Mouse (Mus musculus) retina, postnatal 1 day (tissue): Measurements from ENCODE around the gene Pax9.

Experiments
- DNase-seq: peaks from one replicate; pipeline ENCODE4 v3.0.0-alpha.2; 2012

Gene Pax9

GRCm38 (mm10) chr12:56697785-56698184, 6.2 kb downstream of the Pax9 start:
- DNase-seq = no peak

DNA sequence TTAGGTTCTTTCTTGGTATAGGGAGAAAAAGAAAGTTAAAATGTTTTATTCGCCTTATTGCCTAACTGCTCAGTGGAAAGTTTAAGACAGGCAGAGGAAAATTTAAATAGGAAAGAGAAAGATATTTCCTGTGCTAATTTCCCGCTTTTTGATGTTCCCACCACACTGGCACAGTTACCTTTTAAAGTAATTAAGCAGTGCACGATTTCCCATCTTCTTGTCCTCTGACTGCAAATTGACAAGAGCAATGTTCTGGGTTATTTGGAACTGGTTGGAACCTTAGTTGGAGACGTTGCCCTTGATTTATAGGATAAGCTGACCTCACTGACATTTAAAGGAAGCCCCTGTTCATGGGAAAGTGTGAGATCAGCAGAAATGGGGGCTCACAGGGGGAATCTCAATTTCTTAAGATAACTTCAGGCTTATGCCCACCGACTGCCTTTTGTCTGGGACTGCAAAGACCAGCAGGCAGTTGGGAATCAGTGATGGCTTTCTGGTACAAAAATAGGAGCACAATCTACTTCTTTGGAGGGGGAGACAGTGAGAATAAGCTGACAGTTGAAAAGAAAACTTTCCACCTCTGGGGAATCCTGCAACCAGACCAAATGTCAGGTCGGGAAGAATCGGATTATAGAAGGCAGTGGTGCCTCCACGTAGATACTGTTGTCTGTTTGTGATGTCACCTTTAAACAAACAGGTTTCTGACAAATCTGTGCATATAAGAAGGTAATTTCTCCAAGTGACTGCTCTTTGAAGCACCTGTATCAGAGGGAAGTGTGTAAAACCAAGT, 6.8 kb downstream of the Pax9 start:
- DNase-seq = no peak

- DNase-seq = no peak
These were observed 7.8 kb downstream of the Pax9 start for GRCm38 (mm10) chr12:56699351-56699750.

GRCm38 (mm10) chr12:56699915-56700900, 8.6 kb downstream of the Pax9 start:
- DNase-seq = no peak

- no peak for DNase-seq
These were observed 9.4 kb downstream of the Pax9 start for GRCm38 (mm10) chr12:56701004-56701403.

DNA sequence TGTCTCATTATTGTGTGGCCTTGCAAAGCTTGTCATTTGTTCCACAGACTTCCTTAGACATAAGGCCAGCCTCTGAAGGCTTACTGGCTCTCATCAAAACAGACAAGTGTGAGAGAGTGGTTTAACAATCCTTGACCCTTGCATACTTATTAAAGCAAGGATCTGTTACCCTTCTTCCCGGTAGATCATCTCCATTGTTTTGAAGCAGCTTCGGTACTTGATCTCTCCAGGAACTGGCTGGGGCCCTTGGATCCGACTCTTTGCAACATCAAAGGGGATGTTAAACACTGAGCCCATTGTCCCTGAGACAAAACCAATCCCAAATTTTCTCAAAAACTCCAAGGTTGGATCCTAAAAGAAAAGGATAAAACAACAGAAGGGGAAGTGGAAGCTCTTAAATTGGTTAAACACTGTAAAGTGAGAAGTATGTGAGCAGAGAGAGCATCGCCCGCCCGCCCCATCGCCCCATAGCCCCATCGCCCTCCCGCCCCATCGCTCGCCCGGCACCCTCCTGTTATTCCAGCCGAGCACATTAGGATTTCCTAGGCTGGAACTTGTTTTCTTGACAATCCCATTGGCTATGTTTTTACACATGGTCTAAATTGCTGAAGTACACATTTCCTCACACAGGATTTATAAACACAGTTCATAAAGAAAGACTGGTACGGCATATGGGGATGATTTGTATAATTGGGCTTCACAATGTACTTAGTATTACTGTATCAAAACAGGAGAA, 26.6 kb downstream of the Pax9 start:
- DNase-seq = peak; percentile 21

- no peak for DNase-seq
These were observed 27.1 kb downstream of the Pax9 start for GRCm38 (mm10) chr12:56718707-56719051.

DNA sequence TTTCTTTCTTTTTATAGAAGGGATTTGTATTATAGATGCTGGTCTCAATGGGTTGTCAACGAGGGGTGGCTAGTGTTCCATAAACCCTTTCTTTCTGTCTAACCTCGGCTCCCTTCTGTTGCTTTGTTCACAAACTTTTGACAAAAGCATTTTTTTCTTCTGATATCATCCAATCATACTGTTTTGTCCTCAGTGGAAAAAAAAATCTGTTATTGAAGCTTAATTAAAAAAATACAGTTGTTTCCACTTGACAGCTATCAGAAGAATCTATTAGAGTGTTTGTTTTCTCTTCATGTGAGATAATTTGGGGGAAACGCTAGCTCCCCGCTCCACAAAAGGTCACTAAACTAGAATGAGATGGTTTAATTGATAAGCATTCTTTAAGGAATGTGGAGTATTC, 36.1 kb downstream of the Pax9 start:
- no peak for DNase-seq

DNA sequence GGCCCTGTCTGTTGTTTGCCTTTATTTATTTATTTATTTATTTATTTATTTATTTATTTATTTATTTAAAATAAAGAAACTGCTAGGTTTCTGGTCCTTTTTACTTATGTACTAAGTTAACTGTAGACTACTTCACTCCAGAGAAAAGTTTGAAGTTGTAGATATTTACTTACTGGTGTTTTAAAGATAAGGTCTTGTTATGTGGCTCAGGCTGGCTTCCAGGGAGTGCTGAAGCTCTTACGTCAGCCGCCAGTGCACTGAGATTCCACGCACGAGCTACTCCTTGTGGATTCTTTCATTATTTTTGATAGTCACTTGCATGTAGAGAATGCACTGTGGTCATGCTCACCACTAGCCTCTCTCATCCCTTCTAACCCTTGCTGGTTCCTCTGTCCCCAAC, 45.5 kb downstream of the Pax9 start:
- DNase-seq = no peak
